Mouse (Mus musculus) limb, embryonic 11.5 days (tissue): Measurements from ENCODE around the gene Lta. TPM values are rescaled to one million over a fixed set of nuclear protein-coding genes. Genes with fewer than 3 reads are reported as not detected.

ENCODE experiments used
- ATAC-seq: fragments of 200-750 bp; cut with Nextera tagmentation; 2 replicates; pipeline ENCODE4 v1.8.0; 2017; ENCODE audit warnings: low read depth; ENCODE audit not compliant: insufficient number of reproducible peaks, low FRiP score, low TSS enrichment
- DNase-seq: peaks from one replicate; pipeline ENCODE4 v3.0.0-alpha.2; 2015; ENCODE audit warnings: low spot score
- H3K27ac ChIP-seq: fragments of 300-500 bp; sonication (generic); replicated peaks from 2 replicates; pipeline ENCODE4 v1.5.1; 2014; ENCODE audit warnings: low read depth, mild to moderate bottlenecking, low read length
- H3K27me3 ChIP-seq: fragments of 300-500 bp; sonication (generic); 2 replicates; pipeline ENCODE4 v1.6.1; 2014; ENCODE audit warnings: mild to moderate bottlenecking, low read length, mixed read lengths; ENCODE audit not compliant: control insufficient read depth, insufficient read depth
- H3K36me3 ChIP-seq: fragments of 300-500 bp; sonication (generic); 2 replicates; pipeline ENCODE4 v1.6.1; 2014; ENCODE audit warnings: mild to moderate bottlenecking, low read length, moderate library complexity, mixed read lengths; ENCODE audit not compliant: control insufficient read depth, insufficient read depth
- H3K4me1 ChIP-seq: fragments of 300-500 bp; sonication (generic); 2 replicates; pipeline ENCODE4 v1.6.1; 2014; ENCODE audit warnings: low read length, mixed read lengths; ENCODE audit not compliant: control insufficient read depth, insufficient read depth
- H3K4me2 ChIP-seq: fragments of 300-500 bp; sonication (generic); 2 replicates; pipeline ENCODE4 v1.6.1; 2014; ENCODE audit warnings: low read depth, mild to moderate bottlenecking, moderate library complexity; ENCODE audit not compliant: severe bottlenecking
- H3K4me3 ChIP-seq: fragments of 300-500 bp; sonication (generic); 2 replicates; pipeline ENCODE4 v1.5.1; 2014; ENCODE audit warnings: low read depth, low read length
- H3K9ac ChIP-seq: fragments of 300-500 bp; sonication (generic); 2 replicates; pipeline ENCODE4 v1.6.1; 2014; ENCODE audit warnings: mild to moderate bottlenecking, low read length
- H3K9me3 ChIP-seq: fragments of 300-500 bp; sonication (generic); 2 replicates; pipeline ENCODE4 v1.6.1; 2016; ENCODE audit warnings: low read length; ENCODE audit not compliant: control insufficient read depth
- WGBS: fragments of 180-500 bp; shearing (Covaris S2); extraction: QIAGEN DNeasy Blood & Tissue Kit; methylation state at CpG from one replicate; pipeline ENCODE4 v1.1.7; 2014; 5-methylcytosine and 5-hydroxymethylcytosine counted together
- polyA plus RNA-seq: library from polyadenylated mRNA; unstranded; fragments of >200 nt; fragmentation: Nextera tagmentation; extraction: Ambion mirVana; gene quantifications from 2 replicates; pipeline ENCODE4 v1.2.1, GENCODE M21; 2014

Lta gene
- polyA plus RNA-seq, 1 experiment from 2014 or later, result 0.11 TPM

DNA sequence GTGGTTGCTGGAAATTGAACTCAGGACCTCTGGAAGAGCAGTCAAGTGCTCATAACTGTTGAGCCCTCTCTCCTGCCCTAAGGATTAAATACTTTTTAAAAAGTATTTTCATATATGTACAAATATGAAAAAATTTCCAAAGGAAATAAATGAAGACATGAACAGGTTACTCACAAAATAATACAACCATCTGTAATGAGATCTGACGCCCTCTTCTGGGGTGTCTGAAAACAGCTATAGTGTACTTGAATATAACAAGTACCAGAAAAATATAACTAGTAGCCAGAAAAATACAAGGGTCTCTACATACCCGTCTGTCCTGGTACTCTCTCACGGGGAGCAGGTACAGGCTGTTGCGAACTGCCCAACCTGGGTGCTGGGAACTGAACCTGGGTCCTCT, 19.5 kb upstream of the Lta start:
- Histone ChIP-seq H3K4me1 (no peaks in the 10 kb centered on the region), H3K27ac (no peak overlapping the region), H3K9ac (no peak overlapping the region), H3K36me3 (peaks cover 14% of the 10 kb centered on the region), H3K4me3 (no peak overlapping the region), H3K9me3 (no peaks in the 10 kb centered on the region), H3K4me2 (no peak overlapping the region), H3K27me3 (no peaks in the 10 kb centered on the region)
- WGBS, result 95% methylated on average over 4 of the region's 4 CpGs
- DNase-seq, result no peak
- ATAC-seq, result no peak

- Histone ChIP-seq H3K27me3 (no peaks in the 10 kb centered on the region), H3K9me3 (no peaks in the 10 kb centered on the region), H3K36me3 (peaks cover 7% of the 10 kb centered on the region), H3K4me3 (no peak overlapping the region), H3K4me2 (no peak overlapping the region), H3K27ac (no peak overlapping the region), H3K9ac (peak overlapping the region; percentile 4; the same call in 1 of the 2 replicates), H3K4me1 (no peaks in the 10 kb centered on the region)
- WGBS, result 86% methylated on average over 6 of the region's 6 CpGs
- DNase-seq (no peak), ATAC-seq (no peak)
Measured at GRCm38 (mm10) chr17:35222299-35222698, 17.1 kb upstream of the Lta start.

- Histone ChIP-seq H3K4me3 (no peak within 1 kb of the TSS), H3K27ac (no peak within 1 kb of the TSS), H3K27me3 (no peaks in the 10 kb centered on the region), H3K36me3 (peaks cover 6% of the 10 kb centered on the region), H3K9ac (no peak within 1 kb of the TSS), H3K9me3 (no peaks in the 10 kb centered on the region), H3K4me2 (no peak within 1 kb of the TSS), H3K4me1 (no peaks in the 10 kb centered on the region)
- 83% methylated on average over 28 of the region's 28 CpGs for WGBS
- DNase-seq (no peak), ATAC-seq (no peak)
Measured at GRCm38 (mm10) chr17:35220156-35220952, 15.2 kb upstream of the Lta start, which contains the start of gene Gm16181. Gm16181 (plus strand) TSS chr17:35220834.

DNA sequence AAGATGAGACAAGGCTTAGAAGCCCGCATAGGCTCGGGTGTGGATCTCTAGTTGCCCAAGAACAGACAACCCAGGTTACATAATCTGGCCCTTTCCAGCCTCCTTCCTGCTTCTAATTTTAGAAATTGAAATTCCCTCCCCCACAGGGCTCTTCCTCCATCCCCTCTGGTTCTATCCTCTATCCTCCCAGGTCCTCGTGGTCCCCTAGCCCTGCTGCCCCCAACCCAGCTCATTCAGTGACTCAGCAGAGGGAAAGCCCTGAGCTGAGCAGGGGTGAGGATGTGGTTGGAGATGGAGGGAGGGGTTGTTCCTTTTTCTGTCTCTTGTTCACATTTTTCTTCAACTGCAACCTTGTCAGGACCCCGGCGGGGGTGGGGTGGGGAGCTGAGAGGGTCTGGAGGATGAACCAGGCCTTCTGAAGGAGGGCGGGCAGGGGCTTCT, 14.5 kb upstream of the Lta start:
- H3K4me3 ChIP-seq, result no peak overlapping the region
- no peak overlapping the region for H3K4me2 ChIP-seq
- ATAC-seq, result no peak
- no peaks in the 10 kb centered on the region for H3K4me1 ChIP-seq
- H3K27ac ChIP-seq, result no peak overlapping the region
- no peaks in the 10 kb centered on the region for H3K9me3 ChIP-seq
- no peaks in the 10 kb centered on the region for H3K27me3 ChIP-seq
- 91% methylated on average over 6 of the region's 6 CpGs for WGBS
- peaks cover 3% of the 10 kb centered on the region; the same call in 1 of the 2 replicates for H3K36me3 ChIP-seq
- H3K9ac ChIP-seq, result no peak overlapping the region
- DNase-seq, result no peak

GRCm38 (mm10) chr17:35218516-35219193, 13.5 kb upstream of the Lta start:
- WGBS, result 84% methylated on average over 18 of the region's 18 CpGs
- no peak for DNase-seq
- Histone ChIP-seq H3K36me3 (peaks cover 3% of the 10 kb centered on the region; the same call in 1 of the 2 replicates), H3K4me3 (no peak overlapping the region), H3K4me2 (no peak overlapping the region), H3K9ac (no peak overlapping the region), H3K27ac (no peak overlapping the region), H3K27me3 (no peaks in the 10 kb centered on the region), H3K4me1 (no peaks in the 10 kb centered on the region), H3K9me3 (no peaks in the 10 kb centered on the region)
- ATAC-seq, result no peak

DNA sequence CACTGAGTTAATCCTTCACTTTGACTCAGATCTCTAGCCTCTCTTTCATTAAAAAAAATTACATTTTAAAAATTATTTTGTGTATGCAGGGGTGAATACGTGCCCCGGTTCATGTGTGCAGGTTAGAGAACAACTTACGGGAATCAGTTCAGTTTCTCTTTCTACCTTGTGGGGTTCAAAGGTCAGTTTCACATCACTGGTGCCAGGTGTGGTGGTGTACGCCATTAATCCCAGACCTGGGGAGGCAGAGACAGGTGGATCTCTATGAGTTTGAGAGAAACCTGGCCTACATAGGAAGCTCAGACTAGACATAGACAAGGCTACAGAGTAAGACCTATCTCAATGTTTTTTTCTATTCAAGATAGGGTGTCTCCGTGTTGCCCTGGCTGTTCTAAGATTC, 7.9 kb upstream of the Lta start:
- Histone ChIP-seq H3K9ac (no peak overlapping the region), H3K27me3 (no peaks in the 10 kb centered on the region), H3K4me2 (no peak overlapping the region), H3K4me1 (no peaks in the 10 kb centered on the region), H3K4me3 (no peak overlapping the region), H3K27ac (no peak overlapping the region), H3K36me3 (no peaks in the 10 kb centered on the region), H3K9me3 (no peaks in the 10 kb centered on the region)
- ATAC-seq, result no peak
- no peak for DNase-seq
- WGBS, result 92% methylated on average over 5 of the region's 5 CpGs

DNA sequence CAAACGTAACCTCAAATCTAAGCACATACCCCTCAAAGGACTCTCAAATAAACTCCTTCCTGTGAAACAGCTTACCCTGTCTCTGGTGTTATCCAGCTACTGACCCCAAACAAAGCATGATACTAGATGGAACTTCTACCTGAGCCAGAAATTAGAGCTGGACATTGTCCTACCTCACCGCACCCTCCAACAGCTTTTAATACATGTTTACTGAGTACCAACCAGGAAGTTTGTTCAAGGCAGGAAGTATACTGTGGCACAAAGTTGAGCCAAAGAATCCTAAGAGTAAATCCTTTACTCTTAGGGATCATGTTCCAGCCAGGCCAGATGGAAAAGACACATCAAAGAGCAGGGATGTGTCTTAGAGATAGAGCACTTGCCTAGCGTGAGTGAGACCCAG, 5.4 kb upstream of the Lta start:
- Histone ChIP-seq H3K36me3 (no peaks in the 10 kb centered on the region), H3K27me3 (no peaks in the 10 kb centered on the region), H3K27ac (no peak overlapping the region), H3K4me3 (no peak overlapping the region), H3K4me2 (no peak overlapping the region), H3K9ac (no peak overlapping the region), H3K4me1 (no peaks in the 10 kb centered on the region), H3K9me3 (no peaks in the 10 kb centered on the region)
- ATAC-seq, result no peak
- 71% methylated on average over 3 of the region's 3 CpGs for WGBS
- no peak for DNase-seq

- no peaks in the 10 kb centered on the region for H3K36me3 ChIP-seq
- DNase-seq (no peak), ATAC-seq (no peak)
- H3K4me2 ChIP-seq, result no peak overlapping the region
- H3K27me3 ChIP-seq, result peaks cover 4% of the 10 kb centered on the region; the same call in 1 of the 2 replicates
- no peak overlapping the region for H3K4me3 ChIP-seq
- H3K27ac ChIP-seq, result no peak overlapping the region
- H3K4me1 ChIP-seq, result no peaks in the 10 kb centered on the region
- 82% methylated on average over 12 of the region's 12 CpGs for WGBS
- no peak overlapping the region for H3K9ac ChIP-seq
- H3K9me3 ChIP-seq, result no peaks in the 10 kb centered on the region
Measured at GRCm38 (mm10) chr17:35209785-35210535, 4.8 kb upstream of the Lta start.
